In the genomic region with DNA sequence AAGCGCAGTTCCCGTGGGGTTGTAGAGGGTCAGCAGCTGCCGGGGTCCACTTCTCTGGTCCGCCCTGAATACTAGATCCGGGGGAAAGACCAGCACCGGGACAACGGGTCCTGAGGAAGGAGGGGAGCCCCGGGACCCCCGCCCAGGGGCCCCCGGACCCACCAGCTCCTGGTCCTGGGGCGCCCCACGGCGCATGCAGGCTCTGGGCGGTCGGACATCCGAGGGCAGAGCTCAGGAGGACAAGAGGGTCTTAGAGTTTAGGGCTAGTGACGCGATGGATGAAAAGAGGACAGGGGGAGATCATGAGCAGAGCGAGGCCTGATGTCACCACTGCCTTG, we compare ENCODE assay signal across 8 mouse cellular contexts. TPM values are rescaled to one million over a fixed set of nuclear protein-coding genes. Genes with fewer than 3 reads are reported as not detected.
DNase-seq lines count a peak whose midpoint lies in the region; ATAC-seq lines count a peak whose summit lies in the region.

No protein-coding gene starts in this region.

- no peak for DNase-seq in kidney, postnatal 25 days
- DNase-seq in layer of hippocampus, postnatal 14 days (ENCODE audit: low spot score in 2 of 2), result no peak
- DNase-seq in left cerebral cortex, adult 18-20 months (ENCODE audit: low spot score in 2 of 2), result no peak
- no peak for DNase-seq in adrenal gland, postnatal 4 days (ENCODE audit: low spot score in 2 of 2)

- peak; percentile 69; the same call in 1 of the 2 replicates for ATAC-seq in kidney, embryonic 14.5 days (ENCODE audit: low FRiP score, low TSS enrichment)
- ATAC-seq in hindbrain, embryonic 16.5 days, result peak; percentile 13
- no peak; the same call in none of the 2 replicates for ATAC-seq in midbrain, embryonic 15.5 days (replicated peaks)

- H3K4me1 ChIP-seq in kidney, embryonic 14.5 days (ENCODE audit: control insufficient read depth, insufficient read depth, low read length), result peaks cover 17% of the 10 kb centered on the region
- peaks cover 10% of the 10 kb centered on the region for H3K4me1 ChIP-seq in brown adipose tissue, adult 24 weeks (ENCODE audit: control insufficient read depth, insufficient read depth, insufficient read length, low read length)
- peaks cover 16% of the 10 kb centered on the region for H3K4me1 ChIP-seq in hindbrain, embryonic 16.5 days (ENCODE audit: control insufficient read depth, insufficient read depth, low read depth, low read length)
- H3K4me1 ChIP-seq in midbrain, embryonic 15.5 days, result peaks cover 33% of the 10 kb centered on the region

- peak overlapping the region; percentile 78 for H3K9ac ChIP-seq in kidney, embryonic 14.5 days (ENCODE audit: low read depth, low read length)
- H3K9ac ChIP-seq in hindbrain, embryonic 16.5 days (ENCODE audit: low read depth, low read length), result peak overlapping the region; percentile 86
- peak overlapping the region; percentile 95 for H3K9ac ChIP-seq in midbrain, embryonic 15.5 days

- peaks cover 13% of the 10 kb centered on the region; the same call in 1 of the 2 replicates for H3K36me3 ChIP-seq in kidney, embryonic 14.5 days (ENCODE audit: control insufficient read depth, insufficient read depth, low read length)
- H3K36me3 ChIP-seq in hindbrain, embryonic 16.5 days (ENCODE audit: control insufficient read depth, insufficient read depth, low read length), result peaks cover 2% of the 10 kb centered on the region; the same call in 1 of the 2 replicates
- 0 out of 2 replicates have a peak, but pooled peaks cover 3% of the 10 kb centered on the region for H3K36me3 ChIP-seq in midbrain, embryonic 15.5 days (replicated peaks)

- H3K9me3 ChIP-seq in kidney, embryonic 14.5 days (ENCODE audit: control insufficient read depth, low read length), result no peaks in the 10 kb centered on the region
- no peaks in the 10 kb centered on the region for H3K9me3 ChIP-seq in hindbrain, embryonic 16.5 days (ENCODE audit: control insufficient read depth, low read length)
- H3K9me3 ChIP-seq in midbrain, embryonic 15.5 days, result no peaks in the 10 kb centered on the region

- 2% methylated on average over 19 of the region's 19 CpGs for WGBS in kidney, embryonic 14.5 days
- 4% methylated on average over 19 of the region's 19 CpGs for WGBS in hindbrain, embryonic 16.5 days
- WGBS in midbrain, embryonic 15.5 days, result 2% methylated on average over 19 of the region's 19 CpGs

- H3K27ac ChIP-seq in kidney, embryonic 14.5 days (ENCODE audit: low read depth, low read length), result peak overlapping the region; percentile 80; the same call in 1 of the 2 replicates
- peak overlapping the region; percentile 62 for H3K27ac ChIP-seq in brown adipose tissue, adult 24 weeks (replicated peaks; ENCODE audit: low read depth, low read length)
- H3K27ac ChIP-seq in hindbrain, embryonic 16.5 days (ENCODE audit: low read depth, low read length), result peak overlapping the region; percentile 27; the same call in 1 of the 2 replicates
- peak overlapping the region; percentile 89 for H3K27ac ChIP-seq in midbrain, embryonic 15.5 days

- peak overlapping the region; percentile 79 for H3K4me3 ChIP-seq in kidney, embryonic 14.5 days (ENCODE audit: low read length)
- peak overlapping the region; percentile 92 for H3K4me3 ChIP-seq in brown adipose tissue, adult 24 weeks (ENCODE audit: insufficient read depth, low read depth, low read length)
- H3K4me3 ChIP-seq in hindbrain, embryonic 16.5 days (ENCODE audit: low read length), result peak overlapping the region; percentile 63
- peak overlapping the region; percentile 78 for H3K4me3 ChIP-seq in midbrain, embryonic 15.5 days

- H3K27me3 ChIP-seq in kidney, embryonic 14.5 days (ENCODE audit: control insufficient read depth, insufficient read depth, low read length), result no peaks in the 10 kb centered on the region
- no peaks in the 10 kb centered on the region for H3K27me3 ChIP-seq in hindbrain, embryonic 16.5 days (replicated peaks; ENCODE audit: control insufficient read depth, insufficient read depth, low read length)
- no peaks in the 10 kb centered on the region for H3K27me3 ChIP-seq in midbrain, embryonic 15.5 days (replicated peaks)

- H3K4me2 ChIP-seq in kidney, embryonic 14.5 days (replicated peaks; ENCODE audit: low read depth, low read length), result peak overlapping the region; percentile 97
- H3K4me2 ChIP-seq in hindbrain, embryonic 16.5 days (ENCODE audit: low read length), result peak overlapping the region; percentile 86
- peak overlapping the region; percentile 95 for H3K4me2 ChIP-seq in midbrain, embryonic 15.5 days

RNA-seq across cellular contexts. Expression of gene Mospd3, which starts 0.6 kb away (rescaled TPM):
- polyA plus RNA-seq in kidney, embryonic 14.5 days (2014; fragmentation: Nextera tagmentation; extraction: Ambion mirVana), result 25.4 and 27.6 TPM in 2 replicates
- polyA plus RNA-seq in brown adipose tissue, adult 24 weeks (2012; ENCODE audit: insufficient read depth, insufficient read length, missing spikeins), result 31.1 and 45.9 TPM in 2 replicates
- 60.0 and 63.4 TPM in 2 replicates for polyA plus RNA-seq in hindbrain, embryonic 16.5 days (2015; fragmentation: Nextera tagmentation; extraction: Ambion mirVana)
- polyA plus RNA-seq in midbrain, embryonic 15.5 days (2015; fragmentation: Nextera tagmentation; extraction: Ambion mirVana), result 66.9 and 68.2 TPM in 2 replicates
- 10 to 100 TPM; 36.7 to 40.0 TPM for total RNA-seq in layer of hippocampus, postnatal 14 days (2021)
- 10 to 100 TPM; 23.0 to 24.6 TPM for total RNA-seq in left cerebral cortex, adult 18-20 months (2021)
- total RNA-seq in adrenal gland, postnatal 4 days (2021), result 10 to 100 TPM; 52.4 to 54.0 TPM

RNA-seq across cellular contexts. Expression of gene Pcolce, which starts 13.3 kb away (rescaled TPM):
- 96.0 and 97.6 TPM in 2 replicates for polyA plus RNA-seq in kidney, embryonic 14.5 days (2014; fragmentation: Nextera tagmentation; extraction: Ambion mirVana)
- polyA plus RNA-seq in brown adipose tissue, adult 24 weeks (2012; ENCODE audit: insufficient read depth, insufficient read length, missing spikeins), result 66.8 and 89.9 TPM in 2 replicates
- 23.3 and 25.7 TPM in 2 replicates for polyA plus RNA-seq in hindbrain, embryonic 16.5 days (2015; fragmentation: Nextera tagmentation; extraction: Ambion mirVana)
- 15.1 and 16.7 TPM in 2 replicates for polyA plus RNA-seq in midbrain, embryonic 15.5 days (2015; fragmentation: Nextera tagmentation; extraction: Ambion mirVana)
- total RNA-seq in layer of hippocampus, postnatal 14 days (2021), result 10 to 100 TPM in 1 of 2 experiments, 1 to 10 TPM in 1; 6.9 to 13.6 TPM
- total RNA-seq in left cerebral cortex, adult 18-20 months (2021), result 10 to 100 TPM; 12.6 to 15.2 TPM
- 100 to 1,000 TPM; 549 to 594 TPM for total RNA-seq in adrenal gland, postnatal 4 days (2021)

RNA-seq across cellular contexts. Expression of gene Fbxo24, which starts 28.6 kb away (rescaled TPM):
- polyA plus RNA-seq in kidney, embryonic 14.5 days (2014; fragmentation: Nextera tagmentation; extraction: Ambion mirVana), result not detected in 2 replicates
- not detected in 2 replicates for polyA plus RNA-seq in brown adipose tissue, adult 24 weeks (2012; ENCODE audit: insufficient read depth, insufficient read length, missing spikeins)
- polyA plus RNA-seq in hindbrain, embryonic 16.5 days (2015; fragmentation: Nextera tagmentation; extraction: Ambion mirVana), result not detected in 2 replicates
- 0.13 and 0.17 TPM in 2 replicates for polyA plus RNA-seq in midbrain, embryonic 15.5 days (2015; fragmentation: Nextera tagmentation; extraction: Ambion mirVana)
- under 1 TPM; 0.17 to 0.37 TPM for total RNA-seq in layer of hippocampus, postnatal 14 days (2021)
- total RNA-seq in left cerebral cortex, adult 18-20 months (2021), result under 1 TPM; 0.21 to 0.45 TPM
- 1 to 10 TPM; 1.2 to 3.3 TPM for total RNA-seq in adrenal gland, postnatal 4 days (2021)

RNA-seq across cellular contexts. Expression of gene Lrch4, which starts 28.7 kb away (rescaled TPM):
- 37.6 and 43.2 TPM in 2 replicates for polyA plus RNA-seq in kidney, embryonic 14.5 days (2014; fragmentation: Nextera tagmentation; extraction: Ambion mirVana)
- 11.5 and 13.6 TPM in 2 replicates for polyA plus RNA-seq in brown adipose tissue, adult 24 weeks (2012; ENCODE audit: insufficient read depth, insufficient read length, missing spikeins)
- polyA plus RNA-seq in hindbrain, embryonic 16.5 days (2015; fragmentation: Nextera tagmentation; extraction: Ambion mirVana), result 14.9 and 21.6 TPM in 2 replicates
- polyA plus RNA-seq in midbrain, embryonic 15.5 days (2015; fragmentation: Nextera tagmentation; extraction: Ambion mirVana), result 18.8 and 19.1 TPM in 2 replicates
- 10 to 100 TPM; 14.7 to 19.5 TPM for total RNA-seq in layer of hippocampus, postnatal 14 days (2021)
- 10 to 100 TPM; 13.8 to 14.3 TPM for total RNA-seq in left cerebral cortex, adult 18-20 months (2021)
- total RNA-seq in adrenal gland, postnatal 4 days (2021), result 10 to 100 TPM; 27.9 to 34.5 TPM

RNA-seq across cellular contexts. Expression of gene Gm20605, which starts 28.7 kb away (rescaled TPM):
- polyA plus RNA-seq in kidney, embryonic 14.5 days (2014; fragmentation: Nextera tagmentation; extraction: Ambion mirVana), result 5.7 and 12.5 TPM in 2 replicates
- polyA plus RNA-seq in brown adipose tissue, adult 24 weeks (2012; ENCODE audit: insufficient read depth, insufficient read length, missing spikeins), result 0.95 and 2.3 TPM in 2 replicates
- polyA plus RNA-seq in hindbrain, embryonic 16.5 days (2015; fragmentation: Nextera tagmentation; extraction: Ambion mirVana), result 7.4 and 7.6 TPM in 2 replicates
- 11.3 and 11.8 TPM in 2 replicates for polyA plus RNA-seq in midbrain, embryonic 15.5 days (2015; fragmentation: Nextera tagmentation; extraction: Ambion mirVana)
- total RNA-seq in layer of hippocampus, postnatal 14 days (2021), result 10 to 100 TPM; 11.0 to 14.7 TPM
- total RNA-seq in left cerebral cortex, adult 18-20 months (2021), result 10 to 100 TPM in 1 of 2 experiments, 1 to 10 TPM in 1; 9.7 to 10.1 TPM
- 10 to 100 TPM; 16.3 to 16.4 TPM for total RNA-seq in adrenal gland, postnatal 4 days (2021)

Comparison
In these comparisons a context has a peak if more than half of its experiments do, and no peak if none do; other contexts are left out.
1. H3K27ac ChIP-seq: peak in every context shown above with its lines; median percentile 89 in midbrain, embryonic 15.5 days; 80 in kidney, embryonic 14.5 days; 62 in brown adipose tissue, adult 24 weeks; 27 in hindbrain, embryonic 16.5 days.